Mouse (Mus musculus): Measurements from ENCODE around the gene Gm20388. TPM values are rescaled to one million over a fixed set of nuclear protein-coding genes. Genes with fewer than 3 reads are reported as not detected.
A peak's percentile ranks its signal among the peaks of the same experiment; 100 is the strongest.
"Not testable (repeated sequence)": the region's sequence is repeated elsewhere in the genome, so short reads cannot be mapped to it uniquely, and the experiment has no call there.

The Gm20388 gene
- polyA plus RNA-seq, 1 experiment from 2014 or later: 2.5 TPM

GRCm38 (mm10) chr8:120795944-120796635 is 885.4 kb downstream of the Gm20388 start:
- H3K27ac ChIP-seq: no peak overlapping the region
- H3K9me3 ChIP-seq (replicated peaks): no peaks in the 10 kb centered on the region
- 45% methylated on average over 9 of the region's 9 CpGs for WGBS
- DNase-seq (ENCODE audit: low spot score): peak; percentile 95
- no peak overlapping the region for H3K4me3 ChIP-seq
- peaks cover 23% of the 10 kb centered on the region for H3K27me3 ChIP-seq (ENCODE audit: low read depth, poor library complexity, severe bottlenecking)
- H3K4me1 ChIP-seq: peaks cover 4% of the 10 kb centered on the region; the same call in 1 of the 2 replicates
- no peaks in the 10 kb centered on the region for H3K36me3 ChIP-seq

- H3K27ac ChIP-seq: no peak overlapping the region
- peaks cover 34% of the 10 kb centered on the region for H3K27me3 ChIP-seq (ENCODE audit: low read depth, poor library complexity, severe bottlenecking)
- DNase-seq (ENCODE audit: low spot score): no peak
- WGBS: 84% methylated on average over 9 of the region's 9 CpGs
- peaks cover 4% of the 10 kb centered on the region; the same call in 1 of the 2 replicates for H3K4me1 ChIP-seq
- no peaks in the 10 kb centered on the region for H3K36me3 ChIP-seq
- H3K4me3 ChIP-seq: no peak overlapping the region
- no peaks in the 10 kb centered on the region for H3K9me3 ChIP-seq (replicated peaks)
These were observed 886.5 kb downstream of the Gm20388 start for GRCm38 (mm10) chr8:120797019-120797727.

- no peak overlapping the region for H3K27ac ChIP-seq
- H3K4me1 ChIP-seq: peaks cover 4% of the 10 kb centered on the region; the same call in 1 of the 2 replicates
- H3K4me3 ChIP-seq: 0 out of 2 replicates have a peak overlapping the region, but pooled peaks have one; percentile 11
- H3K27me3 ChIP-seq (ENCODE audit: low read depth, poor library complexity, severe bottlenecking): peaks cover 52% of the 10 kb centered on the region
- DNase-seq (ENCODE audit: low spot score): peak; percentile 79
- no peaks in the 10 kb centered on the region for H3K36me3 ChIP-seq
- WGBS: 8% methylated on average over 17 of the region's 17 CpGs
- H3K9me3 ChIP-seq (replicated peaks): no peaks in the 10 kb centered on the region
These were observed 889.7 kb downstream of the Gm20388 start for GRCm38 (mm10) chr8:120800308-120800865.

- not testable (repeated sequence) for DNase-seq (ENCODE audit: low spot score); H3K27ac ChIP-seq; H3K9me3 ChIP-seq (replicated peaks); H3K4me3 ChIP-seq; H3K36me3 ChIP-seq
- peaks cover 16% of the 10 kb centered on the region for H3K4me1 ChIP-seq
- 77% methylated on average over 6 of the region's 6 CpGs for WGBS
- peaks cover 78% of the 10 kb centered on the region for H3K27me3 ChIP-seq (ENCODE audit: low read depth, poor library complexity, severe bottlenecking)
These were observed 893.2 kb downstream of the Gm20388 start for GRCm38 (mm10) chr8:120803661-120804375.

DNA sequence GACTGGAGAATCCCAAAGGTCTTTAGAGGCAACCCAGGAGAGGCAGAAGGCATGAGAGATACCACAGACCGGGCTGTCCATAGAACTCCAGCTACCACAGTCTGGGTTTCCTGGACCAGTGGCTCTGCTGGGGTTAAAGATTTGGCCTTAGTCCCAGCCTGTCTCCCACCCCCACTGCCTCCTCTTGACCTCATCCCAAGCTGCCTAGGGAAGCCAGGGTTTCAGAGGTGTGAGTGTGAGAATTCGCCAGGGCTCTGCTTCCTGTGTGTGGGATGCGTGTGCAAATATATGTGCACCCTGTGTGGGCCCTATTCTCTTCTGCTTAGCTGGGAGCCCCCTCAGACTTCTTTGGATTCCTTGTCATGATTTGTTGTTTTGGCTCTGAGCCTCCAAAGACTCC is 894.1 kb downstream of the Gm20388 start:
- H3K27ac ChIP-seq: no peak overlapping the region
- peaks cover 83% of the 10 kb centered on the region for H3K27me3 ChIP-seq (ENCODE audit: low read depth, poor library complexity, severe bottlenecking)
- H3K36me3 ChIP-seq: no peaks in the 10 kb centered on the region
- DNase-seq (ENCODE audit: low spot score): no peak
- 92% methylated on average over 3 of the region's 3 CpGs for WGBS
- no peak overlapping the region for H3K4me3 ChIP-seq
- H3K4me1 ChIP-seq: peaks cover 19% of the 10 kb centered on the region
- H3K9me3 ChIP-seq (replicated peaks): no peaks in the 10 kb centered on the region

GRCm38 (mm10) chr8:120806780-120807264 is 896.2 kb downstream of the Gm20388 start:
- WGBS: 57% methylated on average over 12 of the region's 12 CpGs
- H3K4me1 ChIP-seq: peaks cover 19% of the 10 kb centered on the region
- H3K36me3 ChIP-seq: no peaks in the 10 kb centered on the region
- H3K27me3 ChIP-seq (ENCODE audit: low read depth, poor library complexity, severe bottlenecking): peaks cover 66% of the 10 kb centered on the region
- H3K4me3 ChIP-seq: no peak overlapping the region
- no peaks in the 10 kb centered on the region for H3K9me3 ChIP-seq (replicated peaks)
- no peak for DNase-seq (ENCODE audit: low spot score)
- H3K27ac ChIP-seq: 0 out of 2 replicates have a peak overlapping the region, but pooled peaks have one; percentile 5

GRCm38 (mm10) chr8:120807719-120808118 is 897.1 kb downstream of the Gm20388 start:
- Histone ChIP-seq H3K4me1 (peaks cover 21% of the 10 kb centered on the region), H3K27ac (peak overlapping the region; percentile 8; the same call in 1 of the 2 replicates), H3K27me3 (ENCODE audit: low read depth, poor library complexity, severe bottlenecking) (peaks cover 57% of the 10 kb centered on the region), H3K9me3 (replicated peaks) (no peaks in the 10 kb centered on the region), H3K4me3 (no peak overlapping the region), H3K36me3 (no peaks in the 10 kb centered on the region)
- 44% methylated on average over 6 of the region's 6 CpGs for WGBS
- DNase-seq (ENCODE audit: low spot score): no peak

- Histone ChIP-seq H3K36me3 (no peaks in the 10 kb centered on the region), H3K4me3 (no peak overlapping the region), H3K9me3 (replicated peaks) (no peaks in the 10 kb centered on the region), H3K27ac (no peak overlapping the region), H3K4me1 (peaks cover 27% of the 10 kb centered on the region), H3K27me3 (ENCODE audit: low read depth, poor library complexity, severe bottlenecking) (peaks cover 55% of the 10 kb centered on the region)
- WGBS: 69% methylated on average over 7 of the region's 7 CpGs
- no peak for DNase-seq (ENCODE audit: low spot score)
These were observed 898.4 kb downstream of the Gm20388 start for GRCm38 (mm10) chr8:120809050-120809449.

DNA sequence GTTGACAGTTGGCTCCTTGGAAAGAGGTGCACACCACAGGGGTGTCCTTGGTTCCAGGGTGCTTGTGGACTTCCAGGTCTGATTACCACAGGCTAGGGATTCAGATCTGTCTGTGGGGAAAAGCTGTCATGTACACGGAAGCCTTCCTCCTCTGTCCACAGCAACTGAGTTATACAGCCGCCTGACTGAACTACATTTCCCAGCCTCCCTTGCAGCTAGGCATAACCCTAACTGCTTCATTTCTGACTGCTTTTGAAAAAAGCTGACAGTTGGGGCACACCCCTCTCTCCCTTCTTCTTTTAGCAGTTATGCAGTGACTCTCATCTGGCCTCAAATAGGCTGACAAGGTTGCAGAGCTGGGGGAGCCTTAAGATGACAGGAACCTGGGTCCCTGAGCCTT is 901.3 kb downstream of the Gm20388 start:
- no peaks in the 10 kb centered on the region for H3K36me3 ChIP-seq
- WGBS: 92% methylated on average over 2 of the region's 2 CpGs
- peaks cover 48% of the 10 kb centered on the region for H3K27me3 ChIP-seq (ENCODE audit: low read depth, poor library complexity, severe bottlenecking)
- H3K4me1 ChIP-seq: peaks cover 25% of the 10 kb centered on the region
- no peak overlapping the region for H3K4me3 ChIP-seq
- DNase-seq (ENCODE audit: low spot score): no peak
- no peaks in the 10 kb centered on the region for H3K9me3 ChIP-seq (replicated peaks)
- no peak overlapping the region for H3K27ac ChIP-seq

GRCm38 (mm10) chr8:120813028-120813427 is 902.4 kb downstream of the Gm20388 start:
- no peaks in the 10 kb centered on the region for H3K36me3 ChIP-seq

DNA sequence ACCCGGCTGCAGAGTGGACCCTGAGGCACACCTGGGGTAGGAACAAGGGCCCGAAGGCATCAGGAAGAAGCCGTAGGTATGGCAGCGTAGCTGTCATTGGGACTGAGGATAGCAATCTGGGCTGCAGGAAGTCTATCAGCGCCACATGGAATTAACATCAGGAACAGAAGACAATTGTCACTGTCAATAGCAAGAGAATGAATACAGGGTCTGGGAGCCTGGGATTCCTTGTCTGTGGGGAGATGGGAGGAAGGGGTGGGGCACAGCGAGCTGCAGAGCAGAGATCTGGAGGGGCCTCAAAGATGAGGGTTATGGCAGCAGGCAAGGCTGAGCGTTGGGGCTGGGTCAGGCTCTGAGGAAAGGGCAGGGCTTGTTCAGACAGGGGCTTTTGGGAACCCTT is 903.2 kb downstream of the Gm20388 start:
- no peak for DNase-seq (ENCODE audit: low spot score)
- no peak overlapping the region for H3K27ac ChIP-seq
- peaks cover 10% of the 10 kb centered on the region; the same call in 1 of the 2 replicates for H3K4me1 ChIP-seq
- no peaks in the 10 kb centered on the region for H3K36me3 ChIP-seq
- WGBS: 87% methylated on average over 7 of the region's 7 CpGs
- no peak overlapping the region for H3K4me3 ChIP-seq
- H3K27me3 ChIP-seq (ENCODE audit: low read depth, poor library complexity, severe bottlenecking): peaks cover 38% of the 10 kb centered on the region
- H3K9me3 ChIP-seq (replicated peaks): no peaks in the 10 kb centered on the region

More at GRCm38 (mm10) chr8:120813028-120813427, 902.4 kb downstream of the Gm20388 start:
- Histone ChIP-seq H3K27ac (no peak overlapping the region), H3K4me1 (peaks cover 14% of the 10 kb centered on the region; the same call in 1 of the 2 replicates), H3K9me3 (replicated peaks) (no peaks in the 10 kb centered on the region), H3K27me3 (ENCODE audit: low read depth, poor library complexity, severe bottlenecking) (peaks cover 43% of the 10 kb centered on the region), H3K4me3 (no peak overlapping the region)
- no peak for DNase-seq (ENCODE audit: low spot score)
- 79% methylated on average over 2 of the region's 2 CpGs for WGBS

GRCm38 (mm10) chr8:120816371-120816770 is 905.7 kb downstream of the Gm20388 start:
- Histone ChIP-seq H3K9me3 (replicated peaks) (no peaks in the 10 kb centered on the region), H3K36me3 (no peaks in the 10 kb centered on the region), H3K4me1 (peaks cover 7% of the 10 kb centered on the region; the same call in 1 of the 2 replicates), H3K4me3 (no peak overlapping the region), H3K27ac (no peak overlapping the region), H3K27me3 (ENCODE audit: low read depth, poor library complexity, severe bottlenecking) (peaks cover 50% of the 10 kb centered on the region)
- WGBS: 82% methylated on average over 5 of the region's 5 CpGs
- no peak for DNase-seq (ENCODE audit: low spot score)
